Mouse (Mus musculus): Measurements from ENCODE around the gene Nav3. TPM values are rescaled to one million over a fixed set of nuclear protein-coding genes. Genes with fewer than 3 reads are reported as not detected.
A peak's percentile ranks its signal among the peaks of the same experiment; 100 is the strongest.

Nav3 gene
- total RNA-seq, 4 experiments from 2014 or later, result 78.0 to 87.9 (median 83.6) TPM

DNA sequence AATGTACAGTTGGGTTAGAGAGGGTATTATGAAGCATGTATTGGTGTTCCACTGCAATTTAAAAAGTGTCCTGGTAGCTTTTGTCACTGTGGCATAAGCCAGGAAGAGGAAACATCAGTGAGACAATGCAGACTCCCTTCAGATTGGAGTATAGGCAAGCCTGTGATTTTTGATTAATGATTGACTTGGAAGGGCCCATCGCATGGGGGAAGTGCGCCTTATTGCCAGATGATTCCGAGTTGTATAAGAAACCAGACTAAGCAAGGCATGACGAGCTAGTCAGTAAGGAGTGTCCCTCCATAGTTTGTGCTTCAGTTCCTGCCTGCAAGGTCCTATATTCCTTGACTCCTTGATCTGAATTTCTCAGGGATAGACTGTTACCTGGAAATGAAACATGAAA lies 608.4 kb downstream of the Nav3 start:
- no peak for DNase-seq (ENCODE audit: low spot score in 2 of 2)

DNA sequence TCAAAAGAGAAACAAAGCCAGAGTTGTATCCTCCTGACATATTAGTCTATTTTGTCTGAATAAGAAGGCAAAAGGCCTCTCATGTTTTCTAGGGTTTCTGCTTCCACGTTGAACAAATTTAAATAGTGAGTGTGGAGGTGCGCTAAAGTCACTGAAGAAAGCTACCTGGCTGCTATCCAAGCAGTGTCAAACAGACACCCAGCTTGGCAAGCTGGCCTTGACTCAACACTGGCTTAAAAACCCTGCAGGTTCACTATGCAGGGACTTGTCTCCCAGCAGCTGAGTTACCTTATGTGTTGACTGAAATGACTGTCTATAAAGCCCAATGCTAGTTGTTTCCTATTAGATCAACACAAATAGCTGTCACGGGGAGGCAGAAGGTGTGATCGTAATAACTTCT lies 612.3 kb downstream of the Nav3 start:
- no peak for DNase-seq (ENCODE audit: low spot score in 2 of 2)

DNA sequence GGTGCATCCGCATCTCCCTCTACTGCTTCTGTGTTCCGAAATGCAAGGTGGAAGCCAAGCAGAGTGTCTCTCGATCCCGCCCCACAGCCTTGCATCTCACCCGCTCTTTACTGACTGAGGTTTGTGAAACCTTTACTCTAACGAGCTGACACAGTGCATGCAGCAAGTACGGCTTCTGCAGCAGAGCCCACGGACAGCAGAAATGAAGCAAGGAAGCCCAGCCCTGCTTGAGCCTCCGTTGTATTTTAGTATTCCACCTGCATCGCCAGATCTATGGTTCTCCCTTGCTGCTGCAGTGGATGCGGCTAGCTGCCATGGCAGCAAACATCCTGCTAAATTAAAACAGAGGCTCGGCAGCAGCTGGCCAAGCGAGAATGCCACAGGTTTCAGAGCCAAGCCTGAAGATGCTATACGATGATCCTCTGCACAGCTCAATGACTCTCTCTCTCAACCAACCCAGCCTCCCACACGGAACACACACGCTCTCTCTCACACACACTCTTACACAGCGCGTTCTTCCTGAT lies 623.2 kb downstream of the Nav3 start:
- peak in 1 of 2 experiments; percentile 50 for DNase-seq (ENCODE audit: low spot score in 2 of 2)

DNA sequence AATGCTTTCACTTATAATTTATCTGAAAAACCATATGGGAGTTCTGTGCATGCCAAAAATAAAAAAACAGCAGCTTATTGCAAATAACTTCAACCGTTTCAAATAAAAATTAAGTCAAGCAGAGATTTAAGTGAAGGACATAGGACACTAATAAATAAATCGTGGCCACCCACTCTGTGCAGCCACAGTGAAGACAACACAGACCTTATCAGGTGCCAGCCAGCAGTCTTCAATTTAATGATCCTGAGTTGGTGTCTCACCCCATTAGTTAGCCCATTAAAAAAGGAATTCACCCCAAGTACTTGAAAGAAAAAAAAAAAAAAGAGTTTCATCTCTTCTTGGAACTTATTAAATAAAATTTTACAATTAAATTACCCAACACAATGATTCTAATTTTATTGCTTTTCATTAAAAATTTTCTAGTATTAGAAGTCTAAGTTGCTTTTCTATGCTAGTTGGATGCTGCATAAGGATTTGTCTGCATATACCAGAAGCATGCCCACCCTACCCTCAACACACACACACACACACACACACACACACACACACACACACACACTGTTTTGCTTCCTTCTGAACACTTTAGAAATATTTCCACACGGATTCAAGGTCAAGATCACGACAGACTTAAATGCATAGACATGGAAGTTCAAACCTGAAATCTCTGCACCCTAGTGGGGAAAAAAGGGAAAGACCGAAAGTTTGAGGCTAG lies 649.1 kb downstream of the Nav3 start:
- no peak for DNase-seq (ENCODE audit: low spot score in 2 of 2)

DNA sequence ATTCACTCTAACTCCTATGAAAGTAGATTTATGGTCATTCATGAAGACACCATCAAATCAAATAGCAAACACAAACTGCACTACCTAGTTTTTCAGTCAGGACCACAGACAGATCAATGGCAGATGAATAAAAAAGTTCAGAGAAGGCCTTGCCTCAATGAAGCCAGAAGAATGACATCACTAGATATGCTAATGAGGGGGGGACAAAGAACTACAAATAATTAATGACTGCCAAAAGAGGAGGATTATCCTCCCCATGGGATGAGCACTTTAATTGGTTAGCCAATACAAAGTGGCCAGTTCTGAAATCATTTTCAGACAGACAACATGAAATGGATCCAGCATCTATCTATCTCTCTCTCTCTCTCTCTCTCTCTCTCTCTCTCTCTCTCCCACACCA lies 652.6 kb downstream of the Nav3 start:
- DNase-seq (ENCODE audit: low spot score in 2 of 2), result no peak

DNA sequence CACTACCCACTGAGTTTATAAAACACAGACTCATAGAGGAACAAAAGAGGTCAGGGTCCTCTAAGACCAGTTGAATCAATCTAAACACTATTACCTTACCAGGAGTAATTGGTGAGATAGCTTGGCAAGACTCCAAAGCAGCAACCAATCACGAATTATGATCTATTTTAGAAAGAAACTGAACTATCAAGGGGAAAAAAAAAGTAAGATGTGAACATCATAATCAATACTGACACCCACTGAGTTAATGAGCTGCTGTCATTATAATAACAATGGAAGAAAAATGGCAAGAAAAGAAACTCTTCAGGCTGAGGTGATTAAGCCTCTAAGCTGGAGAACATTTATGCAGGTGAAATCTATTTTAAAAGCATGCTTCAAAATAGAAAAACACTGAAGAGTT lies 653.8 kb downstream of the Nav3 start:
- DNase-seq (ENCODE audit: low spot score in 2 of 2), result no peak

DNA sequence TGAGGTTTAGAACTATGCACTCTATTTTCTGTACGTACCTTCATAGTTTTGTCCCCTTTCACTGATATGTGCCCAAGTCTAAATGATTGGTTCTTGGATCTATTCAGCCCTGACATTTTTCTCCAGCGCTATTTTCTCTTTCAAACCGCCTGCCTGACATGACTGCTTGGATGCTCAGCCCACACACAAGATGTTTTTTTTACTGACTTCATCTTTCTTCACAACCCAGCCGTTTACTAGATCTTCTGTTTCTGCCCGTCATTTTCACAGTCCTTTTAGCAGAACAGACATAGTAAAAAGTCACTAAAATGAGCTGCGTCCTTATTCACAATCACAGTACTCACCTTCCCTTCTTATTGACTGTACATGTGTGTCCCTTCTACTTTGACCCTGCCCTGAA lies 656.8 kb downstream of the Nav3 start:
- no peak for DNase-seq (ENCODE audit: low spot score in 2 of 2)

DNA sequence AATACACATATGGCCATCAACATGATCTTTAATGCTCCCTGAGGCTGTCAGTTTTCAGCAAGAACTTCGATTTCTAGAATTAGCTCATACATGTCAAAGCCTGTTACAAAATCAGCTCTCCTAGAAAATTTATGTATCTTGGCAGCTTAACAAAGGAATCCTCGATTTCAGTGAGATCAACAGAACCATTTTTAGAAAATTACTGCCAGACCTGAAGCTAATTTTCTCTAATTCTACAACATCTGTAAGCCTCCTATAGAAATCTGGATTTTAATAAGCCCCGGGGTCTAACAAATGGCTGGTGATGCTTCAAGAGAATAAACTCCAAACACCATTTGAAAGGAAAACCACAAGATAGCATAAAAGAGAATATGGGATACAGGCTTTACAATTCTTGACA lies 659.0 kb downstream of the Nav3 start:
- DNase-seq (ENCODE audit: low spot score in 2 of 2), result no peak

DNA sequence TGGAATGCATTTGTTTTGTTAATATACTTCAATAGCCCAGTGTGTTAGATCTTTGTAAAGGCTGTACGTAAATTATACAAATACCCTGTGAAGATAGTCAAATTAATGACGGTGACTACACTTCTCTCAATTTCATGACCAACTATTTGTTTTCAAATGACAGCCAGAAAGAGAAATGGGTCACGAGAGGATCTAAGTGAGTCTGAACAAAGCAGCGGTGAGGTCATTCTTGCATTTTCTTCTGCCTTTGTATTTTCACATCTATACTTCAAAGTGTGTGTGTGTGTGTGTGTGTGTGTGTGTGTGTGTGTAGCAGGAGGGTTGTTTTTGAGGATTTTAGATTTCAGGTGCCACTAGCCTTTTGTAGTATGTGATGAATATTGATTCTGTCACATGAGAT lies 662.5 kb downstream of the Nav3 start:
- no peak for DNase-seq (ENCODE audit: low spot score in 2 of 2)

DNA sequence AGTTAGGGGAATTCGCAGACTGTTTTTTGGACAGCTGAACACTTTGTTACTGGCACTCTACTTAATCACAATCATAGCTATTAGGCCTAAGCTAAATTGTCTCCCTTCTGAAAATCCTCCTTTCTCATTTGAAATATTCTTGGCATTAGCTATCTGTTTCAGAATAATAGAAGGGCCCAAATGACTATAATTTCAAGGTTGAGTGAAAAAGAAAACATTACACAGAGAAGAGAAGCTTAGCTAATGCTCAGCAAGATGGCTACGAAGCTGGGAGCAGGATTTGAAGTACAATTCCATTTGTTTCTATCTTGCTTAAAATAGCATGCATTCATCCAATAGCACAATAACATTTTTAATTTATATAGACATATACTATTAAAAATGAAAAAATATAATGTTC lies 667.3 kb downstream of the Nav3 start:
- DNase-seq (ENCODE audit: low spot score in 2 of 2), result no peak

DNA sequence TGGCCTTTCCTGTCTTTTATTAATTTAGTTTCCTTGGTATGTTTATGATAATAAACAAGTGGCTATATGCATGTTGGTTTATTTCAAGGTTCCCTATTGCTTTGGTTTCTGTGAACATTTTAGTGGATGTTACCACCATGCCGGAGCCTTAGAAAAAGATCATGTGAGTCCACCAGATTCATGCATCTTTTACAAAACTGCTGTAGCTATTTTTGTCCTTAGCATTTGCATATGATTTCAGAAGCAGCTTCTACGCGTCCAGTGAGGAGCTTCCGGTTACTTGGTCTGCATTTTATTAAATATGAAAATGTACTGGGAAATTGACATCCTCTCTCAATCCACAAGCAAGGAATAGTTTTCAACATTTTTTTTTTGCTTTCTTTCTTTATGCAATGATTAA lies 676.9 kb downstream of the Nav3 start:
- no peak for DNase-seq (ENCODE audit: low spot score in 2 of 2)

DNA sequence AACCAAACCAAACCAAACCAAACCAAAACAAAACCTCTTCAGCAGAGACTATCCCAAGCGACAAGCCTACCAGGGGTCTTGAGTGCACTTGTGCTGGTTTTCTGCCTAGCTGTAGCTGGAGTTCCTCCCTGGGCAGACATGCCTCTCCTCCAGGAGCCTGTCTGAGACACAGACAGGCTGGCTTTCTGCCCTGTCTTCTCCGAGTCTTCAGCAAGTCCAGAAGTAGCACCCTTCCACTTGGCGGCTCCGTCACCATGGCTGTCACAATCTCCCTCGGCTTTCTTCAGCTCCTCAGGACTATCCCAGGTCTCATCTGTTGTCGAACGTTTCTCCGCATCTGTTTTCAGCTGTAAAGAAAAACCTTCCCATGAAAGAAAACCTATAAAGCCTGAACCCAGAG lies 686.9 kb downstream of the Nav3 start:
- DNase-seq (ENCODE audit: low spot score in 2 of 2), result no peak

DNA sequence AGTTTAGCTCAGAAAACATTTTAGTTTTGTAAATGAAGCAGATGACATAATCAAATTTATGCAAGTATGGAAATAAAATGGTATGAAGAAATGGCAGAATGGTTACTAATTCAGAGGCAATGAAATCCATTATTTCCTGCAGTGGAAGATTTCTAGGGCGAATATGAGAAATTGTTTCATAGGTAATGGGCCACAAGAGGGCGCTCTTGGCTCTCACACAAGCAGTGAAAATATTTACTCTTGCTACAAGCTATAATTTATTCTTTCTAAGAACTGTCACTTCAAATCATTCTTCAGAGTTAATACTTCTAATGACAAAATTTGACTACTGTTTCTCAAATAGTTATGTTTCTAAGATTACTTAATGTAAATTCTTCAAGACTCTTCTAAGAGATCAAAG lies 690.4 kb downstream of the Nav3 start:
- peak in 1 of 2 experiments; percentile 85 for DNase-seq (ENCODE audit: low spot score in 2 of 2)

DNA sequence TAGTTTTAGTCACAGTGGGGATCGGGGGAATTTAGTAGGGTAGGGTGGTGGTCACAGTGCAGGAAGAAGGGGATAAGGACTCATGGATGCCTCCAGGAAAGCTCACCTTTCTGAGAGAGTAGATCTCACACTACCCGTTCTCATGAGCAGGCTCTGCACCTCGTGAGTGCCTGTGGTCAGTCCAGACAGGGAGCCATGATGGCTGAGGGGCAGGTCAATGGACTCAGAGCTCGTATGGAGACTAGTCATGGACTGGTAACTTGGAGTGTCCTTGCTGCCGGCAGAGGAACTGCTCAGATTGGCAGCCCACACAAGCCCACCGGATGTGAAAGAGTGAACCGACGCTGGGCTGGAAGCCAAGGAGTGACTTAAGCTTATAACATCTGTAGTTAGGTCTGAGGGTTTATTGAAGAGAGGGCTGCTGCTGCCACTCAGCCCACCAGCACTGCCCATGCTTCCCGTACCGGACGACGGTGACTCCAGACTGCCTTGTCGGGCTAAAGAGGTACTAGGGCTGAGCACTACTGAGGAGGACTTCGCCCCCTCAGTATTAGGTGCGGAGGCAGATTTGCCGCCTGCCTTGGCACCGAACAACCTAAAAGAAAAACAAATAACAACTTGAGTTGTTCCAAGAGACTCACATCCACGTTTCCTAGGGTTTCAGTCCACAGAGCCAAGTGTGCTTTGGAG lies 691.4 kb downstream of the Nav3 start:
- no peak for DNase-seq (ENCODE audit: low spot score in 2 of 2)

DNA sequence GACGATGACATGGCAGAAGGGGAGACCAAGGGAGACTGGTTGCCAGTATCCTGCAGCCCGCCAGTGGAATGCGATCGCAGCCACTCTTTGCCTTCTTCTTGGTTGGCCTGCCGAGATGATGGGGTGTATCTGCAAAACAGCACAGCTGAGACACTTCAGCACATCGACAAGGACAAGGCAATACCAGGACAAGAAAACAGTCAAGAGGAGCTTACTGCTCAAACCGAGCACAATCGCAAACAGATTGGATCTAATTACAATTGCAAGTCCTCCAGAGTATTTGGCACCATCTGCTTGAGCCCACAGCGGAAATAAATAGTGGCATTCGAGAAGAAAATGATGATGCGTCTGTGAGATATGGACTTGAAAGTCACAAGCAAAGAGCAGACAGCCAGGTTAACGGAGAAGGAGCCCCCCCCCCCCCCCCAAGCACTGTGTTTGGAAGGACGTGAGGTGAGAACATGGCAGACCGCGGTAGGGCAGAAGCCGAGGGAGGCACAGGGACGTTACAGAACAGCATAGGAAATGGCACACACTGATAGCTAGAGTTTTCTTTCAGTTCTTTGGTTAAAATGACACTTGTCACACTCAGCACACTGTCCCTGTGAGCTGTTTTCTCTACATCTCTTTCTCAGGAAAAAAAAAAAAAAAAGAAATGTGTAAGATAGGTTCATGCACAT lies 696.9 kb downstream of the Nav3 start:
- DNase-seq (ENCODE audit: low spot score in 2 of 2), result peak; percentile 28 to 43

DNA sequence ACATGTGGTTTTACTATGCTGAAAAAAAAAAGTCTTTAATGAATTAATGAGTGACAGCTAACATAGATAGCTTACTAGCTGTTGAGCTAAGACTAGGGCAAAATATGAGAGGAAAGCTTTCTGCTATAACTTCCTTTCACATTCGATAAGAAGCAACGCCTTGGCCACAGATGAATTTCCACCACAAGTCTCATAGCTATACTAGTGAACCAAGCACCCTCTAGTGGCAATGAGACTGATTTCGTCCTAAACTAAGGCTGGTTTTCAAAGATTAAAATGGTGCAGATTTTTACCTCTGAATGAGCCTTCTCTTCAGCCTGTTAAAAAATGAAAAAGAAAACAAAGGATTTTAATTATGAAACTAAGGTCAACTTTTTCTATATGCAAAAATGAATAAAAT lies 709.1 kb downstream of the Nav3 start:
- DNase-seq (ENCODE audit: low spot score in 2 of 2), result no peak

DNA sequence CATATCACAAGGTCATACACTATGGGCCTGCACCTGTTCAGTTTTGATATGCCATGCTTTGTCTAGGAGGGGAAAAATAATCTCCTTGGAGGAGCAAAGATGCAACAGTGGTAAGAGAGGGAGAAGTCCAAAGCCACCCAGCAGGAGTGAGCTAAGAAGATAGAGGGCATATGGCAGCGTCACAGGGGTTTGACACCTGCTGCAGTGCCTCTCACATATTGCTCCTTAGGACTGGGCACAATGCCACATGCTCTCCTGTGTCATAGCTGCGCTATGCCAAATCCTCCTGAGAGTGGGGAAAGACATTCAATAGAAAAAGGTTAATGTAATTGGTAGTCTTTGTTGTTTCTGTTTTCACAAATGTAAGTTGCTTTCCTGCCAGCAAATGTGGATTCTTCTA lies 714.3 kb downstream of the Nav3 start:
- DNase-seq (ENCODE audit: low spot score in 2 of 2), result no peak

DNA sequence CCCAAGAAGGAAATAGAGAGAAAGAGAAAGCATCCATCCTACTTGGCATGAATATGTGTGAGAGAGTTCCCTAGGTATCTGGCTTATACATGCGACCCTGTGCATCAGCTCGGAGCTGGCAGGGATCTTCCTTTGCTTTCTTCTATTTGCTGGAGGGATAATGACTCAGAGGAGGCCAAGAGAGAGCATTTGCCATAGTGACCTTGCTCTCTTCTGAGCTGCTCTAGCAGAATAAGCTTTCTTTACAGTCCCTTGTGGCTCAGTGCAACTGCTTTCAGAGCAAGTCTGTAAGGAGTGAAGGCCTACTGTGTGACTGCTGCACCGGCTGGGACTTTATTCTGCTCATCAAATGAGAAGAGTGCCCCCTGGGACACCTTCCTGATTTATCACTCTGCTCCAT lies 715.7 kb downstream of the Nav3 start:
- no peak for DNase-seq (ENCODE audit: low spot score in 2 of 2)

DNA sequence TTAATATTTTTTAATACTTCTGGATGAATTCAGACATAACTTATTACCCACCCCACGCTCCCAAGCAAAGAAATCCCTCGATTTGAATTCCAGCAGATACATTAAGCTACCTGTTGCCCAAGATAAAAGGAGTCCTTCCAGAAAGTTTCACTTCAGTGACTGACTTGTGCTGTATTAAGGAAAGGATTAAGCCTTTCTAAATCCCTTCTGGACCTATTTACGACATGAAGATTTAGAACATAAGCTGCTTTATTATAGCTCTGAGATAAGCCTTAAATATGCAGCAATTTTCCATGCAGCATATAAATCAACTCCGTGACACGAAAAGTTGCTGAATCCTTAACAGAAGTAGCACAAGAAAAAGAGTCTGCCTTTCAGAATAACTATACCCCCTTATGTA lies 732.4 kb downstream of the Nav3 start:
- no peak for DNase-seq (ENCODE audit: low spot score in 2 of 2)

DNA sequence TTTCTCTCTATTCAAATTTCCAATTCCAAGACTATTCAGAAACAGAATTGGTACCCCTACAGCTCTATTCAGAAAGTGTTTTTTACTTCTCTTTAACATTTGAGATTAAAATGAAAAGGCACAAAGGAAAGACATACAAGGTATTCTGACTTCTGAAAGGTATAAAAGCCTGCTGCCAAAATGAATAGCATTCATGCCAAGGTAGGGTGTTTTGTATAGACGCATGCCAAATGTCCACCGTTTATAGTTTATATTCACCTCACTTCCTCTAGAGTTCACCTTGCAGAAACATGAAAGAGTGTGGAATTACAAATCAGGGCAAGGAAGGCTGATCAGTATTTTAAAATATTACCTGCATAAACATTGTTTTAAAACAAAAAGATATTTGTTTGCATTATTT lies 737.2 kb downstream of the Nav3 start:
- DNase-seq (ENCODE audit: low spot score in 2 of 2), result no peak

DNA sequence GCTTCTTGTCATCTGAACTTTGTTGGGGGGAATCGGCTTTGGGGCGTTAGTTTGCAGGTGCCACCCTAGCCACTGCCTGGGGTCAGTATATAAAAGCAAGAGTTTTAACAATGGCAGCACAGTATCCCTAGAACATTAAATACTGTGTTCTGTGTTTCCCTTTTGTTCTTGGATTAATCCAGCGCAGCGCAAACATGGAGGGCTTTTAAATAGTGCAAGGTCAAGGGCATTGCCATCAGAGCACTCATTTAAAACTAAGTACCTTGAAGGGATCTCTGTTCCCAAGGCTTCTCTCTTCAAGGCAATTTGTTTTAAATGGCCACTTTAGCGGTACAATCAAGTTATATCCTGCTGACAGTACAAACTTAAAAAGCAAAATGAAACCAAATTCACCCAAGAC lies 737.6 kb downstream of the Nav3 start:
- DNase-seq (ENCODE audit: low spot score in 2 of 2), result no peak

DNA sequence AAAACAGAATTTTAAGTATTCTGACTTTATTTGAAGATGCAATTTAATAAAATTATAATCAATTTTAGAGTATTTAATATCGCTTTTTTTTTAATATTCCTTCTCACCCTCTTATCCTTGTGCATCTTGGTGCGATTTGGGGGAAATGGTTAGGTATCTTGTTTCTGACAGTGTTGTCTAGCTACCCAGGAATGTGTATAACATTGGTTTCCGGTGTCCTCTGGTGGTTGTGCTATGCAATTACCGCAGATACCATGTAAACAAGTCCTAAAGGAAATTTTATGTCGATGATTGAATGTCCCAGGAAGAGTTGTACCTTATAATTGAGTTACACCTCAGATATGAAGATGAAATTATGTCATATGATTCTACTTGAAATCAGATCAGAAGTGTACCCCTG lies 743.0 kb downstream of the Nav3 start:
- peak in 1 of 2 experiments; percentile 19 for DNase-seq (ENCODE audit: low spot score in 2 of 2)

Data from layer of hippocampus, adult 8-10 months (tissue).